27 mouse cellular contexts compared by ENCODE assay signal in genomic region chr2:146516894-146517293, GRCm38 (mm10). TPM values are rescaled to one million over a fixed set of nuclear protein-coding genes. Genes with fewer than 3 reads are reported as not detected.
A peak's percentile ranks its signal among the peaks of the same experiment; 100 is the strongest.
DNase-seq lines count a peak whose midpoint lies in the region; ATAC-seq lines count a peak whose summit lies in the region.
"Had no signal": no experiment of that assay in that cellular context is flagged by ENCODE, and none has a peak within 500 bp of the region (broad histone marks: within the 10 kb centered on the region; RNA-seq: fewer than 3 reads in every experiment).

No protein-coding gene starts in this region.

- H3K27me3 ChIP-seq in heart, embryonic 10.5 days (ENCODE audit: insufficient read depth, poor library complexity, severe bottlenecking), result no peaks in the 10 kb centered on the region
- H3K27me3 ChIP-seq: embryonic facial prominence, embryonic 15.5 days; heart, embryonic 15.5 days; neural tube, embryonic 15.5 days had no signal

- peak; percentile 4 for ATAC-seq in activated CD4-positive, CD25-positive, alpha-beta regulatory T cell, adult 4 months
- peak; percentile 39 to 72; a peak in 3 of 4 replicates for ATAC-seq in hematopoietic stem cell, adult 5-6 weeks (replicated peaks in 1 of 2; ENCODE audit: insufficient read depth in 1 of 2, low FRiP score in 2 of 2, low TSS enrichment in 1 of 2, low read depth in 1 of 2, poor library complexity in 2 of 2, severe bottlenecking in 2 of 2)
- peak; percentile 76 for ATAC-seq in monocyte, adult 5-6 weeks (replicated peaks; ENCODE audit: insufficient number of reproducible peaks, low FRiP score, low TSS enrichment, poor library complexity, severe bottlenecking)
- ATAC-seq: forebrain, postnatal 0 days; hindbrain, postnatal 0 days had no signal

- 0 out of 2 replicates have a peak, but pooled peaks cover 4% of the 10 kb centered on the region for H3K4me1 ChIP-seq in heart, embryonic 10.5 days
- H3K4me1 ChIP-seq: embryonic facial prominence, embryonic 15.5 days had no signal

- no peaks in the 10 kb centered on the region for H3K36me3 ChIP-seq in heart, embryonic 10.5 days
- H3K36me3 ChIP-seq: embryonic facial prominence, embryonic 15.5 days; forebrain, embryonic 10.5 days; heart, embryonic 15.5 days; hindbrain, embryonic 10.5 days; neural tube, embryonic 15.5 days had no signal

- H3K9me3 ChIP-seq in heart, embryonic 10.5 days, result no peaks in the 10 kb centered on the region
- H3K9me3 ChIP-seq: embryonic facial prominence, embryonic 15.5 days; forebrain, embryonic 10.5 days; heart, embryonic 15.5 days; hindbrain, embryonic 10.5 days; neural tube, embryonic 15.5 days had no signal

- no peak overlapping the region for H3K4me3 ChIP-seq in heart, embryonic 10.5 days
- H3K4me3 ChIP-seq: embryonic facial prominence, embryonic 15.5 days; forebrain, embryonic 10.5 days; gastrocnemius, adult 2 months; heart, adult 2 months; heart, embryonic 15.5 days; hindbrain, embryonic 10.5 days; left cerebral cortex, adult 2 months; neural tube, embryonic 15.5 days had no signal

- WGBS in heart, embryonic 10.5 days, result 73% methylated on average over 2 of the region's 2 CpGs

- no peak overlapping the region for H3K27ac ChIP-seq in heart, embryonic 10.5 days
- H3K27ac ChIP-seq: embryonic facial prominence, embryonic 15.5 days; forebrain, embryonic 10.5 days; gastrocnemius, adult 2 months; heart, adult 2 months; heart, embryonic 15.5 days; hindbrain, embryonic 10.5 days; hindbrain, postnatal 0 days; left cerebral cortex, adult 2 months; neural tube, embryonic 15.5 days; stomach, postnatal 0 days had no signal

- DNase-seq in heart, adult 11 months, result peak; percentile 43
- no peak for DNase-seq in heart, embryonic 10.5 days (ENCODE audit: low spot score)
- no peak for DNase-seq in layer of hippocampus, postnatal 25 days (ENCODE audit: extremely low spot score in 1 of 2, low spot score in 1 of 2)
- no peak for DNase-seq in spleen, postnatal 4 days (ENCODE audit: low spot score in 2 of 2)
- no peak for DNase-seq in testis, postnatal 14 days (ENCODE audit: low spot score)
- DNase-seq: adrenal gland, adult 2 months; cerebellum, postnatal 10 days; forebrain, postnatal 0 days; gastrocnemius, adult 2 months; heart, adult 2 months; kidney, adult 8-10 months; kidney, postnatal 25 days; left cerebral cortex, postnatal 4 days; liver; midbrain, embryonic 14.5 days; right cerebral cortex, postnatal 25 days had no signal

RNA-seq across cellular contexts. Expression of gene Ralgapa2, which starts 4.8 kb away (rescaled TPM):
- polyA plus RNA-seq in heart, embryonic 10.5 days (2016; fragmentation: Nextera tagmentation; extraction: Ambion mirVana), result 8.9 and 11.5 TPM in 2 replicates
- polyA plus RNA-seq in activated CD4-positive, CD25-positive, alpha-beta regulatory T cell, adult 4 months (2017; shearing (Covaris generic)), result 10 to 100 TPM in 1 of 2 experiments, 1 to 10 TPM in 1; 9.3 to 12.0 TPM
- 23.0 and 23.9 TPM in 2 replicates for total RNA-seq in hematopoietic stem cell, adult 5-6 weeks (2017)
- total RNA-seq in monocyte, adult 5-6 weeks (2017), result 13.2 to 48.9 TPM (median 23.6 TPM) in 3 replicates
- 10 to 100 TPM; 17.1 to 35.4 TPM for total RNA-seq in layer of hippocampus, postnatal 25 days (2021)

Comparison
In these comparisons a context has a peak if more than half of its experiments do, and no peak if none do; other contexts are left out.
1. ATAC-seq: peak in every context shown above with its lines; median percentile 76 in monocyte, adult 5-6 weeks; 56 in hematopoietic stem cell, adult 5-6 weeks; 4 in activated CD4-positive, CD25-positive, alpha-beta regulatory T cell, adult 4 months.